Mouse (Mus musculus) fibroblast of lung, adult 2 months (primary cell): ENCODE measurements around the gene Ptgds.

Experiments
- DNase-seq: peaks from one replicate; pipeline ENCODE4 v3.0.0-alpha.2; 2011; ENCODE audit warnings: low read depth

Gene Ptgds

DNA sequence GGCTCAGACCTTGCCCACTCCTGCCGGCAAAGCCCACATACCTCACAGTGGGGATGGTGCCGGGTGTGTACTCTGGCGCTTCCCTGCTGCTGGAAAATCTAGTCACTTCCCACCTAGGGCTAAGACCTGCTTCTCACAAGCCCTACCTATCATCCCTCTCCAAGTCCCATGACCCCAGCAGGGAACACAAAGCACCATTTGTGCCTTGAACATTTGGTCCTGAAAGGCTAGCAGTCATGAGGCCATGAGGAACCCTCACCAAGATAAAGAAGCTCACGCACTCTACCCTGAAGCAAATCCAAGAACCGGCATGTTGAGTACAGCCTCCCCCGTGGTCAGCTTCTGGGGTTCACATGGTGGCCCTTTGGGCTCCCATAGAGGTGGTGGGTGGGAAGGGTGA lies at the start of gene Ptgds:
Gene Ptgds (minus strand): TSS at position 78 of the 400 bp plus-strand sequence.
- no peak for DNase-seq

DNA sequence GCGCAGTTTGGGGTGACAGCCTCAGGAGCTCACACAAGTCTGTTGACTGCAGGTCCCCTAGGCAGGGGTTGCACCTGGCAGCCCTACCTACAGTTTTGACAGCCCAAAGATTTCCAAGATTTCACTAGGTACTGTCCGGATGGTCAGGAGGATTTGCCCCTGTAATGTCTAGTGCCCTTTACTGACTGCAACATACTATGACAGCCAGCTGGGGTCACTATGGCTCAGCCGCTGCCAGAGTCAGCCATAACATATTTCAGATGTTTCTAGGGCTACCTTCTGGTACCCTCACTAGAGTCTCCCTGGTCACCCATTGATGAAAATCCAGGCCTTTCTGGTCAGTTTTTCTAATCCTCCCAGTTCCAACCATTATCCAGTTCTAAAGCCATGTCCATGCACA lies 40.1 kb upstream of the Ptgds start:
- DNase-seq: no peak

DNA sequence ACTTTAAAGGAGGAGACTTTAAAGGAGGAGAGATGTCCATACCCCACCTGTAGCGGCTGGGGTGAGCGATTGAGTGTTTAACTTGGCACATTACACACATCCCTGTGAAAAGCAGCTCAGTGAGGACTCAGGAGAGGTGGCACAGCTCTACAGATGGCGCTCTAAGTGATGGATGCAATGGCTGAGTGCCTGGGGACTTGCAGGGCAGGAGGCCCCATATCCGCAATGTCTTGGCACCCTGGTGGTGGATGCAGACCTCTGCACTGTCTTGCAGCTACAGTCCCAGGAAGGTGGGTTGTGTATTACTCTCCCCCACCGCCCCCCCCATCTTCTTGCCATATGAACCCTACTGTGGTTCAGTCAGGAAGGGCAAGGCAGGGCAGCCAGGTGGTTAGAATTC lies 37.1 kb upstream of the Ptgds start:
- DNase-seq: no peak

DNA sequence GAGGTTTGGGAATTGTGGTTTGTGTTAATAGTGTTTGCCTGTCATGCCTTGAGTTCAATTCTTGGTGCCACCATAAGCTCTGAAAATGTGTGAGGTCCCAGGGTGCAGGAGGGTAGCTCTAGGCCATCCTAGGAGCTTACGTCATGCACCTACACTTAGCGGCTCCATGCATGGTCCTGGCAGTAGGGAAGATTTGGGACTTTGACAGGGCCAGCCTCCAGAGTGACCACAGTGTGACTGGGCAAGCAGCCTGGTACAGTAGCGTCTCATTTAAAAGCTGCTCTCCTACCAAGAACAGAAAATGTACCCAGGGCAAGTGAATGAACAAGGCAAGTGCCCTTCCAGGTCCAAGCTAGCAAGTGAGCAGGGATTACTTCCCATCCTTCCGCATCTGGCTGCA lies 36.0 kb upstream of the Ptgds start:
- no peak for DNase-seq

DNA sequence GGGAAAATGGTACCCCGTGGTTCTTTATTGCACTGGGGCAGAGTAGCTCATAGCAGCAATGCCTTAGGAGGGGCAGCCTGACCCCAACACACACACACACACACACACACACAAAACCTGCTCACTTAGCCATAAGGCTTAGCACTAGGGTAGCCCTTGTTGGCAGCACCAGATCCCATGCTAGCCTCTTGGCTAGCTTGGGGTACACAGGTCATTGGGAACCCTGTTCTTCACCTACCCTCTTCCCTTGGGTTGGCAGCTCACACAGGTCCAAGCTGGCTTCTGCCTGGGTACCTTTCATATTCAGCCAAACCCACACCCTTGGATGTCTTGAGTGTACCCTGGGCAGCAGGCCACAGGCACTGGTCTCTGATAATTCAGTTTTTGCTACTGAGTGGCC lies 35.2 kb upstream of the Ptgds start:
- no peak for DNase-seq

DNA sequence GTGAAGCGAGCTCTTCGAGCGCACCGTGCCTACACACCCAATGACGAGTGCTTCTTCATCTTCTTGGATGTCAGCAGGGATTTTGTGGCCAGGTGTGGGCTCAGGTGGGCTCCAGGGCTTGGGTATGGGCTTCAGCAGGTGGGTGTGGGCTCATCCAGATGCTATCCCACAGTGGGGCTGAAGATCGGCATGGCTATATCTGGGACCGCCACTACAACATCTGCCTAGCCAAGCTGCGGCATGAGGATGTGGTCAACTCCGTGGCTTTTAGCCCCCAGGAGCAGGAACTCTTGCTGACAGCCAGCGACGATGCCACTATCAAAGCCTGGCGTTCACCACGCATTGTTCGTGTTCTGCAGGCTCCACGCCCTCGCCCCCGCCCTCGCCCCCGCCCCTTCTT lies 34.7 kb upstream of the Ptgds start:
- no peak for DNase-seq

DNA sequence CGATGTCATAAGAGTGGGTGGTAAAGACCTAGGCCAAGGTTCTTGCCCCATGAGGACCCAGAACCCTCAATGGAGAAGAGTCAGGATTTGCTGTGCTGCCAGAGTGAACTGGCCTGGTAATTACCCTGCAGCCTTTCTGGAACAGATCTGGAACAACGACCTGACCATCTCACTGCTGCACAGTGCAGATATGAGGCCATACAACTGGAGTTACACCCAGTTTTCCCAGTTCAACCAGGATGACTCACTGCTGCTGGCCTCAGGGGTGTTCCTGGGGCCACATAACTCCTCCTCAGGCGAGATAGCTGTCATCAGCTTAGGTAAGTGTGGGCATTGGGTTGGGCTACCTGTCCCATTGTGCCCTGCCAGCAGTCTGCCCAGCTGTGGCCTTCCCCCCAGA lies 32.9 kb upstream of the Ptgds start:
- no peak for DNase-seq

DNA sequence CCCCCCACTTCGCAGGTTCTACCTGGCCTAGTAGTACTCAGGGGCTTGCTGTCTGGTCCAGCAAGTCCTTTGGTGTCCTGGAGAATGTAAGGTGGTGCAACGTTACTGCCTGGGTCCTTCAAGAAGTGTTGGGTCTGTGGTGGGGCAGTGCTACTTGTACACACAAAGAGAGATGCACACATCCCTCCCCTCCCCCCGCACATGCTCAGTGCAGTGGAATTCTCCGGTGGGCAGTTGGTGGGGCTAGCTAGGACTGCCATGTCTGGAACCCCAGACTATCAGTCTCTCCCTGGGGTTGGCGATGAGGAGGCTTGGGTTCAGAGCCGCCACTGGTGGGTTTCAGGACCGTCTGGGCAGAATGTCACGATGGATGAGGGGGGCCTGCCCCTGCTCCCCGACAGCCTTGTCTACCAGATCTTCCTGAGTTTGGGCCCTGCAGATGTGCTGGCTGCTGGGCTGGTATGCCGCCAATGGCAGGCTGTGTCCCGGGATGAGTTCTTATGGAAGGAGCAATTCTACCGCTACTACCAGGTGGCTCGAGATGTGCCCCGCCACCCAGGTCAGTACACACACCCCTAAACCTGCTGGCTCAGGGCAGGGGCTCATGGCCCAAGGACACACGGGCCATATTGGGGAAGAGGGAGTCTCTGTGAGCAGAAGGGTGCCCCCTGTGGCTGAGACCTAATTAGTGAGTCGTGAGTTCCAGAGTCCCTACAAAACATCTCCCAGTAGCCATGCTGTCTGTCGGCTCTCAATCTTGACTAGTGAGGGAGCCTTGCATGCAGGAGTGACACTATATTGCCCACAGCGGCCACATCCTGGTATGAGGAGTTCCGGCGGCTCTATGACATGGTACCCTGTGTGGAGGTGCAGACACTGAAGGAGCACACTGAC lies 32.0 kb upstream of the Ptgds start, which contains the start of gene C8g:
Gene C8g (minus strand): TSS at position 127 of the 894 bp plus-strand sequence.
- DNase-seq: no peak

DNA sequence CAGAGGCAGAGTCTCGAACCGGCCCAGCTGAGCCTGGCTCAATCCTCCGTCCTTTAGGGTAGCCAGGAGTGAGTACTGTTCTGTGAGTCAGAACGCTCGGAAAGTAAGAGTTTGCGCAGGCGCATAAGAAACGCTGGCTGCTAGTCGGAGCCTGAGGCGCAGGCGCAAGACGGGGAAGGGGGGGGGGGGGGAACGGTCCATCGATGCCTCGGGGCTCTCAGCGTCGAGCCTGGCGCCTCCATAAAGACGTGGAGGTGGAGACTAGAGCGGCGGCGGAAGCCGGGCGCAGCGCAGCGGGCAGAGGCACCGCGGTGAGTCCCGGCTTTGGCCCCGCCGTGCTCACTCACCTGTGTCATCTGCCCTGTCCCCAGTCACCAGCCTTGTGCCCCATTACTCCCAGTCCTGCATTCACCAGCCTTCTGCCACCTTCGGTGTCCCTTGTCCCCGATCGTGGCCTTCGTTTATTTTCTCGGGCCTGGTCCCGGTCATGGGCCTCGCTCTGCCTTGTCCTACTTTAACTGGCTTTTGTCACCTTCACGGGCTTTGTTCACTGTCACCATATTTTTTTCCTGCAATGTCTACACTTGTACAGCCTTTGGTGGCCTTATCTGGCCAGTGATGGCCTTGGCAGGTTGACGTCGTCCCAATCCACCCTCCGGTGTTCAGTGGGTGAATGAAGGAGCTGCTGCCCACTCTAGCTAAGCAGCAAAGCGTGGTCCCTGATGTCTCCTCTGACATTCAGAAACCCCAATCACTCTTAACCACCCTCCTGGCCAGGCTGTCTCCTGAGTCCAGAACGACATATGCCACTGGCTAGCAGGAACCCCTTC lies 30.9 kb upstream of the Ptgds start, which contains the start of gene Fbxw5:
Gene Fbxw5 (plus strand): TSS at position 175 of the 830 bp plus-strand sequence.
- DNase-seq: peak; percentile 68

DNA sequence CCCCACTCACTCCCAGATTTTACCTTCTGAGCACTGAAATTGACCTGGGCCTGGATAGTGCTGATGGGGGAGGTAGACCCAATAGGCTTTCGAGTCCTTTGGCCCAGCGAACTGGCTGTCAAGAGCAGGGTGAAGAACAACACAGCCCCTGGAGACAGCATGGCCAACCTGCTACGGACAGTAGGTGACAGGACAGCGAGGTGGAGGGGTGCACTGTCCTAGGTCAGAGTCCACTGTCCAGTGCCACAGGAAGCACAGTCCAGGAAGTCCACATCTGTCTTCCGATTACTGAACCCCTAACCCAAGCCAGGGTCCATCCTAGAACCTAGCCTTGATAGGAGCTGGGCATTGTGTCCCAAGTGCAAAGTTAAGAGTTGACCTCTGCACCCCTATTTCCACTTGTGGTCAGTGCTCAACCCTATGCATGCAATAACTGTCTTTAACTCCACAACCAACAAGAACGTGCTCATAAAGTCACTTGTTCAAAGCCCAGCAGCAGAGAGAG lies 30.3 kb upstream of the Ptgds start:
- no peak for DNase-seq

DNA sequence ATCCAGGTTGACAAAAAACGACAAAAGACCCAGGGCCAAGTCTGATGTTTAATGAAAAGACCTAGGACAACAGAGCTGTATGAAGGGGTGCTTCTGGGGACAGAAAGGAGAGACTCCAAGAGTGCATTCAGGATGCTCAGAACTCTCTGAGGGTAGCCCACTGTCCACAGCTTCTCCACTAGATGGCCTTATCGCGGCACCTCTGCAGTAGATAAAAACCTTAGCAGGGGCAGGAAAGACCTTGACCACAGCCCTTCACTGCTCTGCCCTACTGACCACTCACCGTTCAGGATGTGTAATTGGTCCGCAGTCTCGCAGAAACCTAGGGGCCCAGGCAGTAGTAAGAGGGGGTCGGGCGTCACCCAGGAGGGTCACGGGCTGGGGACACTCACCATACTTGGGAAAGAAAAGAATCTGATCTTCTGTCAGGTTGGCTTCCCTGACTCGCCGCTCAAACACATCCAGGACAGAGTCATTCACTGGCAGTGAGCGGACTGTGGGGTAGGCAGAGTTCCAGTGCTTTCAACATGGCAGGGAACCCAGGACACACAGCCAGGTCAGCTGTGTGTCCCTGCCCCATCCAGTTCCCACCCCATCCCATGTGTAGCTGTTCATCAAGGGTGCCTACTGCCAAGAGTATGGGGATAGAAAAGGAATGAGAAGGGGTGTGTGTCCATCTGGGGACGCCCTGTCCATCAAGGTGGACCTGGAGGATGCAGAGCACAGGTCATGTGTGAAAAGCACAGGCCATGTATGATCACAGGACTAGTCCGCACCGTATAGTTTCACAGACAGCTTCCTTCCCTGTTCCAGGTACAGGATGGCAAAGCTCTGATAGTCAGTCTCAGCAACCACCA lies 29.0 kb upstream of the Ptgds start:
- DNase-seq: no peak

DNA sequence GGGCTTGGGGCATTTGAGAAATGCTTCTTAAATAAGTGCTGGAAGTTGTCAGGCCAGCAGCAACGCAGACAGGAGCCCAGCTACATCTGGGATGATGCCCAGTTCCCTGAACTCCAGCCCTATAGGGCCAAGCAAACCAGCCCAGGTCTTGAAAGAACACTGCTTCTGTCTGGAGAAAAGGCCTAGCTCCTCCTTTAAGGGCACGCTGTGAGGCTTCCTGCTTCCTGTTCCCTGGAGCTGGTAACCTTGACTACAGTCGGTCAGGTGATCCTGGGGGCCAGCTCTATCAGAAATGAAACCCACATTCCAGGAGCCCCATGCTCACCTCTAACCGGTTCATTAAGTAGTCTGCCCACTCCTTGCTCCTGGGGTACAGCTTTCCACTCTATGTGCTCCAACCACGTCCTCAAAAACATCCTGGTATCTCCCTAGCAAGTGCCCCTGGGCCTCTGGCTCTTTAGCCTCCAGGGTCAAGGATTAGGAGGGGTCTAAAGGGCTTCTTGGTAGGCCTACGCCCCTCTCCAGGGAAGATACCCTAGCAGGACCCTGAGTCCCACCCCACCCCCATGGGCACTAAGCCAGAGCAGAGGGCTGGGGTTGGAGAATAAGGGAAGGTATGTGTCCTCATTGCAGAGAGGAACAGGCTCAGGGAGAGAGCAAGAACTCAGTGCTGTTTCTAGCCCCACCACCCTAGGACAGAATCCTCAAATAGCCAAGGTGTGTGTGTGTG lies 28.2 kb upstream of the Ptgds start:
- no peak for DNase-seq

DNA sequence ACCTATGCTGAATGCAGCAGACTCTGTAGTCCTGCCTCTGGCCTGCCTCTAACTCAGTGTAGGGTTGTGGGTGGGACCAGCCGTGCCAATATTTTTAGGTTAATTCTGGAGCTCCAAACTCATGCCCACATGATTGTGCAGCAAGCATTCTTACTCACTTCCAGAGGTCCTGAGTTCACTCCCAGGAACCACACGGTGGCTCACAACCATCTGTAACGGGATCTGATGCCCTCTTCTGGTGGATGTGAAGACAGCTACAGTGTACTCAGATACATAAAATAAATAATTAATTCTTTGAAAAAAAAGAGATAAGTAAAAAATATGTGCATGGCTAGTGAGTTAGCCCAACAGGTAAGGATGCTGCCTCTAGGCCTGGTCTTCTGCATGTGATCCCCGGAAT lies 26.6 kb upstream of the Ptgds start:
- peak; percentile 31 for DNase-seq

DNA sequence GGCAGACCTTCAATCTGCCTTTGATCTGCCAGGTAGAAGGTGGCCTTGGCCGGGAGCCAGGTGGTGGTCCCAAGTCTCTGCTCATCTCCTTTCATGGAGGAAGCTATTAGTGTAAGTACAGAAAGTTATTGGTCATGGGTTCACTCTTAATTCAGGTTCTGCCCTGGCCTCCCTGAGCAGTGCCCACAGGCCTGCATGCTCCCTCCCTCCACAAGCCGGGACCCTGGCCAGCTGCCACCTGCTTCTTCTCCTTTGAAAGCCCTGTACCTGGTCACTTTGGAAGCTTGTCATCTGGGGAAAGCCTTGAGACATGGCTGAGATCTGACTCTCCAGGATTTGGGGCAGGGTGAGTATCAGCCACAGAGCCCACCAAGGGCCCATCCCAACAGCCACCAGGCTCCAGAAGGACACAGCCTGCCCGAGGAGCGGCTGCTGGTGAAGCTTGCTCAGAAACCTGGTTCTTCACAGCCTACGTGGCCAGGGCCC lies 23.7 kb upstream of the Ptgds start, which contains the start of gene Lcn12:
Gene Lcn12 (minus strand): TSS at position 436 of the 486 bp plus-strand sequence.
- DNase-seq: no peak

DNA sequence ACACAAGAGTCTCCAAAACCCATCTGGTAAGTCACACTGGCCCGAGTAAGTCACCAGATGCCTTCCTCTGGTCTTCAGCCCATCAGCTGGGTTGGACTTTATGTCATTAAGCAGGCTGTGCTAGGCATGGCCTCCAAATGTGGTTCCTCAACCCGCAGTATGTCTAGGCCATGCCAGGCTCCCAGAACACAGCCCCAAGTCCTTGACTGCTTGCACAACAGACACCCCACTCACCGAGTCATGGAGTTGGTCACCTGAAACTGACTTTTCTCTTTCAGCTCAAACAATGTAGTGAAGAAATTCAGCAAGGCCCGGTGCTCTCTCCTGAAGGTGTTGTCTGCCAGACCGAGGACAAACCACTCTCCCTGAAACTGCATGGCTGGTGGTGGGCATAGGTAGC lies 23.1 kb upstream of the Ptgds start:
- DNase-seq: no peak

DNA sequence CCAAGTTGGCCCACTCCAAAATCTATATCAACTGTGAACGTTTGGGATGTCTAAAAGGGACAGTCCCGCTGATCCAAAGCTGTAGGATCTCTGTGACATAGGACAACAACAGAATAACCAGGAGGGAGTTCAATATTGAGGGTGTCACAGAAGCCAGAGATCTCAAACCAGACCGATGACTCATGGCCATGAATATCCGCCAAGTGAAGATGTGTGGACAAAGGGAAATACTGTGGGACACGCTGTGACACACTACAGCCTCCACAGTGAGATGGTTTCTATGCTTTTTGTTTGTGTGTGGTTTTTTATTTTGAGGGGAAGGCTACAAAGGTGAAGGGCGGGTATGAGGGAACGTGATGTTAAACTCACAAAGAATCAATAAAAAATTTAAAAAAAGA lies 18.8 kb upstream of the Ptgds start:
- DNase-seq: no peak

DNA sequence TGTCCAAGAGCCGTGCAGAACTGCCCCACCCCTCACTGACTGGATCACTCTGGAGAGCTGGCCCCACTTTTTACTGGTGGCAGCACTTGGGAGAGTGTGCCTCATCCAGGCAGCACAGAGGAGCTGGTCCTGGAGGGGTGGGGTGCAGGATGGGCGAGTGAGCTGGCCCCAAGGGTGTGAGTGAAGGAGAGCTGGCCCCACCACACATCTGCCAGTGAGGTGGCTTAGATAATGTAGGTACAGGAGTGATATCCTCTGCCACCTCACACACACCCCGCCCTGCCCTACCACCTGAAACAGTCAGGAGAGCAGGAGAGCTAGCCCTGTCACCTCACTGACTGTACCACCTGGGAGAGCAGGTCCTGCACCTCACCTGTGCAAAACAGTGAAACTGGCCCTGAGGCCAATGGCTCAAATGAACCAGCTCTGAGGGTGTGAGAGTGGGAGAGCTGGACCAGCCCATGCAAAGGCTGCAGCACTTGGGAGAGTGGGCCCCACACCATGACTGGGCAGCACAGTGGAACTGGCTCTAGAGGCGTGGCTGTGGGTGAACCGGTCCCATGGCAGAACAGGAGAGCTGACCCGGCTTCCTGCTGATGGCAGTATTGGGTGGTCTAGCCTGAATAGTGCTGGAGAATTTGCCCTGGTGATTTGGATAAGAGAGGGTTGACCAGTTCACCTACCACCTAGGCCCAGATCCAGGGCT lies 18.3 kb upstream of the Ptgds start:
- DNase-seq: no peak

DNA sequence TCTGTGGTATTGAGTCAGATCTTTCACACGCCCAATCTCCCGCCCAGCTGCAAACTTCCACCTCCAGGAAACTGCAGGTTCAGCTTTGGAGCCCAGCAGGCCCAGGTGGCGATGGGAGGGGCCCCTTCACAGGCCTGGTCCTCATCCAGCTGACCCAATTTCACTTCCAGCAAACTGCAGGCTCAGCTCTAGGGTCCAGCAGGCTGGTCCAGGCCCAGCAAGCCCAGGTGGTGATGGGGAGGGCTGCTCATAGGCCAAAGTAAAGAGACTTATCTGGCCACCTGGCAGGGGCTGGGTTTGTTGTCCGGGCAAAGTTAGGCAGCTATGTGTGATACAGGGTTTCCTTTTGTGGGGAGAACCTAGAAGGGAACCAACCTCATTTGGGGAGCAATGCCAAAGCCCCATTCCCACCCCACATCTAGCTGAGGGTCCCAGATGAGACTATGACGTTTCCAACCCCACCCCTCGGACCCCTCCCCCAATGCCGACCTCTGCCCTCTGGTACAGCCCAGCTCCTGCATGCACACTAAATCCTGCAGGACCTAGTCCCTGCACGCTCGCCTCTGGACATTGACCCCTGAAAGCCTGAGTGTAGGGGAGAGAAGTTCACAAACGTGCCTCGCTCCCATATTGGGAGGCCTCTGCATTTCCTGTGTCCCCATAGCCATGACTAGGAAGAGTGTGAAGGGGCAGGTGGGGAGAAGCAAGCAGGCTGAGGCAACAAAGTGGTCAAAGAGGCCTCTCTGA lies 15.2 kb upstream of the Ptgds start:
- DNase-seq: no peak

DNA sequence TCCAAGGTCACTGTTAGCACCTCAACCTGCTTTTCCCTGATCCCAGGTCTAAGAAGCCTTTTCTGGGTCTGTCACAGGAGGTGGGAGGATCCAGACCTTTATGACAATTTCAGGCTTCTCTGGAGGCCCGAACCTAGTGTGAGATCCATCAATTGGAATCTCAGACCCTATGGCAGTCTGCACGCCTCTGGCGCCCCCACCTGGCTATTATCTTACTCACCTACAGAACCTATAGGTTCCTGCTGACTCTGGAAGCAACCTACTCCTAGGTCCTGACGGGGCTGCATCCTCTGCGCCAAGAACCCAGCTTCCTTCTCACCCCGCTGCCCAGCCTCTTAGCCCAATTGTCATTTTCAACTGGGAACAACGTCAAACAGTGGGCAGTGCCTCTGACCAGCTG lies 13.1 kb upstream of the Ptgds start:
- no peak for DNase-seq

DNA sequence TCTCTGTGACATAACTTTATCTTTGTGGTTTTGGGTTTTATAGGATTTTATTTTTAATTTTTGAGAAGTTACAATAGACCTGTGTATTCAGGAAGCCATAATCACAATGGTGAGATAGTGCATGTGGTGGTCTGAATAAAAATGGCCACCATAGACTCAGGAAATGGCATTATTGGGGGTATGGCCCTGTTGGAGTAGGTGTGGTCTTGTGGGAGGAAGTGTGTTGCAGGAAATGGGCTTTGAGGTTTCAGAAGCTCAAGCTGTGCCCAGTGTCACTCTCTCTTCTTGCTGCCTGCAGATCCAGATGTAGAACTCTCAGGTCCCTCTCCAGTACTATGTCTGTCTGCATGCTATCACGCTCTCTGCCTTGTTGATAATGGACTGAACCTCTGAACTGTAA lies 10.7 kb upstream of the Ptgds start:
- DNase-seq: no peak
